In the genomic region with DNA sequence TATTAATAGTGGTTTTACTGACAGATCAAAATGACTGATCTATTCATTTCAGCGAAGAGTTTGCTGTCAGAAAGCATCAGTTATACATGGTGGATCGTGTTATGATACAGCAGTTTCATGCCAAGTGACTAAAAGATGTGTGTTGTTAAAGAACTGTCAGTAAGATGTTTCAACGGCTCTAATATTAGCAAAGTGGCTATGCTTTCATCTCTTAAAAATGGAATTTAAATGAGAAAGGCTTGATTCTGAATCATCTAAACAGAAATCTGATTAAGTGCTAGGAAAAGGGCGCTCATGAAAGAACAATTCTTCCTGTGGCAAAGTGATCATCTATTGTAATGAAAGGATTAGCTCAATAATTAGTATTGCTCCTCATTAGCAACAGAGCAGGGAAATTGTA, we compare ENCODE assay signal across 23 mouse cellular contexts.
DNase-seq lines count a peak whose midpoint lies in the region; ATAC-seq lines count a peak whose summit lies in the region.
"Had no signal": no experiment of that assay in that cellular context is flagged by ENCODE, and none has a peak within 500 bp of the region (broad histone marks: within the 10 kb centered on the region; RNA-seq: fewer than 3 reads in every experiment).

No protein-coding gene starts in this region.

- intact Hi-C loops in left cerebral cortex, postnatal 36 days (cut with DNase I): no loop called here

- H3K4me1 ChIP-seq in forebrain, embryonic 16.5 days (replicated peaks; ENCODE audit: control insufficient read depth, insufficient read depth, low read length): peaks cover 2% of the 10 kb centered on the region; the same call in 1 of the 2 replicates
- H3K4me1 ChIP-seq in forebrain, embryonic 11.5 days (replicated peaks; ENCODE audit: control insufficient read depth, insufficient read depth, low read length): no peaks in the 10 kb centered on the region
- peaks cover 14% of the 10 kb centered on the region; the same call in 1 of the 2 replicates for H3K4me1 ChIP-seq in midbrain, embryonic 13.5 days (replicated peaks)
- H3K4me1 ChIP-seq in midbrain, embryonic 16.5 days (ENCODE audit: control insufficient read depth, insufficient read depth, low read length): peaks cover 2% of the 10 kb centered on the region; the same call in 1 of the 2 replicates
- H3K4me1 ChIP-seq: hindbrain, embryonic 10.5 days; hindbrain, embryonic 13.5 days; intestine, embryonic 15.5 days had no signal

- no peaks in the 10 kb centered on the region for H3K9me3 ChIP-seq in forebrain, embryonic 16.5 days (ENCODE audit: control insufficient read depth, low read length)
- H3K9me3 ChIP-seq in forebrain, embryonic 11.5 days (ENCODE audit: control insufficient read depth, low read length): no peaks in the 10 kb centered on the region
- no peaks in the 10 kb centered on the region for H3K9me3 ChIP-seq in midbrain, embryonic 13.5 days
- H3K9me3 ChIP-seq in midbrain, embryonic 16.5 days (replicated peaks; ENCODE audit: control insufficient read depth, low read length, poor library complexity, severe bottlenecking): no peaks in the 10 kb centered on the region
- H3K9me3 ChIP-seq: heart, embryonic 12.5 days; heart, embryonic 15.5 days; hindbrain, embryonic 10.5 days; hindbrain, embryonic 13.5 days; intestine, embryonic 15.5 days had no signal

- DNase-seq in forebrain, embryonic 11.5 days (ENCODE audit: low spot score): no peak
- DNase-seq in retina, embryonic 14.5 days (ENCODE audit: low spot score): peak; percentile 41
- no peak for DNase-seq in left cerebral cortex, postnatal 36 days (ENCODE audit: low spot score in 2 of 2)
- DNase-seq: adrenal gland, adult 8-10 months; adrenal gland, postnatal 25 days; cerebellum, adult 18-20 months; cerebellum, adult 9-10 months; cerebellum, postnatal 14 days; gastrocnemius, postnatal 25 days; heart, adult 18-20 months; heart, postnatal 10 days; heart, postnatal 36 days had no signal

- no peak overlapping the region for H3K4me2 ChIP-seq in forebrain, embryonic 16.5 days (ENCODE audit: low read length)
- no peak overlapping the region for H3K4me2 ChIP-seq in forebrain, embryonic 11.5 days (ENCODE audit: low read depth, low read length, severe bottlenecking)
- H3K4me2 ChIP-seq in midbrain, embryonic 13.5 days (replicated peaks): no peak overlapping the region
- H3K4me2 ChIP-seq in midbrain, embryonic 16.5 days (ENCODE audit: low read length): no peak overlapping the region
- H3K4me2 ChIP-seq: heart, embryonic 12.5 days; heart, embryonic 15.5 days; hindbrain, embryonic 13.5 days; intestine, embryonic 15.5 days had no signal

- H3K36me3 ChIP-seq in forebrain, embryonic 16.5 days (ENCODE audit: control insufficient read depth, insufficient read depth): no peaks in the 10 kb centered on the region
- no peaks in the 10 kb centered on the region for H3K36me3 ChIP-seq in forebrain, embryonic 11.5 days (ENCODE audit: control insufficient read depth, insufficient read depth, low read length)
- no peaks in the 10 kb centered on the region for H3K36me3 ChIP-seq in midbrain, embryonic 13.5 days
- no peaks in the 10 kb centered on the region for H3K36me3 ChIP-seq in midbrain, embryonic 16.5 days (ENCODE audit: control insufficient read depth, insufficient read depth, low read length)
- H3K36me3 ChIP-seq: heart, embryonic 12.5 days; heart, embryonic 15.5 days; hindbrain, embryonic 10.5 days; hindbrain, embryonic 13.5 days; intestine, embryonic 15.5 days had no signal

- H3K27me3 ChIP-seq in forebrain, embryonic 16.5 days (replicated peaks; ENCODE audit: control insufficient read depth, insufficient read depth, low read length): no peaks in the 10 kb centered on the region
- H3K27me3 ChIP-seq in forebrain, embryonic 11.5 days (ENCODE audit: control insufficient read depth, insufficient read depth, low read length): no peaks in the 10 kb centered on the region
- H3K27me3 ChIP-seq in midbrain, embryonic 13.5 days: no peaks in the 10 kb centered on the region
- no peaks in the 10 kb centered on the region for H3K27me3 ChIP-seq in midbrain, embryonic 16.5 days (ENCODE audit: control insufficient read depth, insufficient read depth, low read depth, low read length)
- H3K27me3 ChIP-seq: heart, embryonic 12.5 days; heart, embryonic 15.5 days; hindbrain, embryonic 13.5 days; intestine, embryonic 15.5 days had no signal

- ATAC-seq in forebrain, embryonic 16.5 days: 0 out of 2 replicates have a peak, but pooled peaks have one; percentile 2
- no peak for ATAC-seq in forebrain, embryonic 11.5 days (replicated peaks; ENCODE audit: low FRiP score)
- no peak for ATAC-seq in midbrain, embryonic 13.5 days
- ATAC-seq in midbrain, embryonic 16.5 days: no peak
- ATAC-seq: activated CD4-positive, CD25-positive, alpha-beta regulatory T cell, adult 4 months; CD4-positive, CD25-positive, alpha-beta regulatory T cell, adult 4 months; hindbrain, embryonic 16.5 days; intestine, embryonic 15.5 days had no signal

- H3K4me3 ChIP-seq in forebrain, embryonic 16.5 days (replicated peaks; ENCODE audit: low read length): no peak overlapping the region
- no peak overlapping the region for H3K4me3 ChIP-seq in forebrain, embryonic 11.5 days (ENCODE audit: low read depth, low read length)
- H3K4me3 ChIP-seq in midbrain, embryonic 13.5 days (replicated peaks): no peak overlapping the region
- H3K4me3 ChIP-seq in midbrain, embryonic 16.5 days (ENCODE audit: low read depth, low read length): no peak overlapping the region
- H3K4me3 ChIP-seq: heart, embryonic 12.5 days; heart, embryonic 15.5 days; hindbrain, embryonic 10.5 days; hindbrain, embryonic 13.5 days; intestine, embryonic 15.5 days had no signal

- H3K27ac ChIP-seq in forebrain, embryonic 16.5 days (ENCODE audit: low read length): no peak overlapping the region
- H3K27ac ChIP-seq in forebrain, embryonic 11.5 days (ENCODE audit: low read depth, low read length): no peak overlapping the region
- H3K27ac ChIP-seq in midbrain, embryonic 13.5 days: 0 out of 2 replicates have a peak overlapping the region, but pooled peaks have one; percentile 4
- no peak overlapping the region for H3K27ac ChIP-seq in midbrain, embryonic 16.5 days (ENCODE audit: low read length)
- H3K27ac ChIP-seq: heart, embryonic 15.5 days; hindbrain, embryonic 10.5 days; hindbrain, embryonic 13.5 days; intestine, embryonic 15.5 days had no signal

- no peak overlapping the region for H3K9ac ChIP-seq in forebrain, embryonic 16.5 days (replicated peaks; ENCODE audit: low read depth, low read length)
- no peak overlapping the region for H3K9ac ChIP-seq in forebrain, embryonic 11.5 days (ENCODE audit: low read length)
- no peak overlapping the region for H3K9ac ChIP-seq in midbrain, embryonic 13.5 days (replicated peaks)
- no peak overlapping the region for H3K9ac ChIP-seq in midbrain, embryonic 16.5 days (ENCODE audit: low read depth, low read length)
- H3K9ac ChIP-seq: heart, embryonic 12.5 days; heart, embryonic 15.5 days; hindbrain, embryonic 13.5 days; intestine, embryonic 15.5 days had no signal

- WGBS in forebrain, embryonic 16.5 days: 28% methylated on average over 4 of the region's 4 CpGs
- 49% methylated on average over 4 of the region's 4 CpGs for WGBS in forebrain, embryonic 11.5 days
- 54% methylated on average over 4 of the region's 4 CpGs for WGBS in midbrain, embryonic 13.5 days
- WGBS in midbrain, embryonic 16.5 days: 48% methylated on average over 4 of the region's 4 CpGs
